Mouse (Mus musculus) brown adipose tissue, adult 24 weeks (tissue): Measurements from ENCODE around the gene Wdr27. TPM values are rescaled to one million over a fixed set of nuclear protein-coding genes. Genes with fewer than 3 reads are reported as not detected.

Experiments used
- H3K27ac ChIP-seq: fragments of 200-500 bp; replicated peaks from 2 replicates; pipeline ENCODE4 v1.5.1; 2012; ENCODE audit warnings: low read depth, mild to moderate bottlenecking, low read length
- H3K4me1 ChIP-seq: fragments of 200-500 bp; 2 replicates; pipeline ENCODE4 v1.6.1; 2012; ENCODE audit warnings: low read length, mixed read lengths; ENCODE audit not compliant: control insufficient read depth, insufficient read depth, insufficient read length
- H3K4me3 ChIP-seq: fragments of 200-500 bp; 2 replicates; pipeline ENCODE4 v1.5.1; 2012; ENCODE audit warnings: low read depth, mild to moderate bottlenecking, low read length, moderate library complexity; ENCODE audit not compliant: insufficient read depth
- polyA plus RNA-seq: library from polyadenylated mRNA; stranded (reverse); fragments of >200 nt; gene quantifications from 2 replicates; pipeline ENCODE4 v1.2.4, GENCODE M21; 2012; ENCODE audit not compliant: missing spikeins, insufficient read depth, insufficient read length

The Wdr27 gene
- polyA plus RNA-seq, 1 experiment: 2.7 TPM

DNA sequence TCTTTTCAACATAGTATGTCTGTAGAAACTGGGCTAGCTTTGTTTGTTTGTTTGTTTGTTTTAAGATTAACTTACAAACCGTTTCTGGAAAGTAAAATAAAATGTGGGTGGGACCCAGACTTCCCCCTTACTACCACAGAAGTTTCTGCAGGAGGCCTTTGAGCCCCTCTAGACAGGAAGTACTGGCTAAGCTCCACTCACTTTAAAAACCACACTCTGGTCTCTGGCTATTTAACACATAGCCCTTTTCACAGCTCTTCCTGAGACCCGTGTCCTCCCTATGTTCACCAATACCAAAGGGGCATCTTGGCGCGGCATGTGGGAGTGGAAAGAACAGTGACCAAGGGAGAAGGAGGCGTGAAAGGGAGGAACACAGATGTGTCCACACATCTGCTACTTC, 127.7 kb downstream of the Wdr27 start:
- Histone ChIP-seq H3K4me3 (no peak overlapping the region), H3K27ac (no peak overlapping the region), H3K4me1 (no peaks in the 10 kb centered on the region; the same call in 1 of the 2 replicates)

DNA sequence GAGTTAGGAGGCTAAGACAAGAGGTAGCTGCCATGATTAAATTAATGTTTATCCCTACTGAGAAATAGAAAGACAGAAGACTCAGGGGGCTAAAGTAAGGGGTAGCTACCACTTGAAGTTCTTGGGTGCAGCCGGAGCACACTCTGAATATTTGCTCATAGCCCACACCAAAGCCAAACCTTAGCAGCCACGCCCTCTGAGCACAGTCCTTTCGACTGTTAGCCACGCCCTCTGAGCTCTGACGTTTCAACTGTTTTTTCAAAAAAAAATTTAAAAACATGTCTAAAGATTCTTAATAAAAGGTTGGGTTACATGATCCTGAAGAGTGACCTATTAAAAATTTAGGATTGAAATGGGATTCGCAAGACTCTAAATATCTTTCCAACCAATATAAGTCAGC, 130.3 kb downstream of the Wdr27 start:
- Histone ChIP-seq H3K4me1 (no peaks in the 10 kb centered on the region; the same call in 1 of the 2 replicates), H3K27ac (no peak overlapping the region), H3K4me3 (no peak overlapping the region)

DNA sequence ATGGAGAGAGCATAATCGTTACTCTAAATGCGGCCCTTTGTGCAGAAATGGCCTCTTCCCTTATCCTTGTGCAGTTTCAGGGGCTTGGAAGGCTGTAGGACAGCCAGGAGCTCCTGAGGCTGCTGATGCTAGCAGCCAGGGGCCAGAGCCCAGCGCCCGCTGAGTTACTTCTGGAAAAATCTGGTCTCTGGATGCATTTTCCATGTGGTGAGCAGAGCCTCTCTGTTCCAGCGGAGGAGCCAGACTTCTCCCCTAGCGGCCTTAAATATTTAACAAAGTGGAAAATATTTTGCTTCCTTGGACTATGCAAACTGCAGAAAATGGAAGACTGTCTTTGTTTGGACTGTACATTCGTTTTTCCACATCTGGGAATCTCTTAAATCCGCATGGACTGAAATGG, 130.9 kb downstream of the Wdr27 start:
- H3K27ac ChIP-seq: no peak overlapping the region
- no peak overlapping the region for H3K4me3 ChIP-seq

DNA sequence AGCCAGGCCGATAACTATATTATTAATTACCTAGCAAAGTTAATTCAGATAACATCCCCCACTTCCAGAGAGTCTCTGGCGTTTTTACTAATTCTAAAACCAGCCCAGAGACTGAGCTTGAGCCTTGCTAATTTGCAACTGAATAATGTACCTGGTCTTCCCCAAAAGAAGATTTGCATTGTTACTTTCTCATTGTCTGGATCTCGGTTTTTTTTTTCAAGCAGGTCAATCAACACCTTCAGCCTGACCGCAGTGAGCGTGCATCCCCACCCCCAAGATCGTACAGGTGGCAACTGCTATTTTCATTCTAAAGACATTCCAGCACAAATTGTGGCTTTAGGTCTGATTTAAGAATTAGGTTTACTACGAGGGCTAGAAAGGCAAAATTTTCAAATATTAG, 136.2 kb downstream of the Wdr27 start:
- Histone ChIP-seq H3K27ac (no peak overlapping the region), H3K4me3 (no peak overlapping the region), H3K4me1 (no peaks in the 10 kb centered on the region)

More for the DNA sequence above, 130.9 kb downstream of the Wdr27 start:
- H3K4me1 ChIP-seq: no peaks in the 10 kb centered on the region; the same call in 1 of the 2 replicates

- Histone ChIP-seq H3K27ac (no peak overlapping the region), H3K4me3 (no peak overlapping the region), H3K4me1 (no peaks in the 10 kb centered on the region)
Observed at GRCm38 (mm10) chr17:14799243-14799642, 143.7 kb downstream of the Wdr27 start.

DNA sequence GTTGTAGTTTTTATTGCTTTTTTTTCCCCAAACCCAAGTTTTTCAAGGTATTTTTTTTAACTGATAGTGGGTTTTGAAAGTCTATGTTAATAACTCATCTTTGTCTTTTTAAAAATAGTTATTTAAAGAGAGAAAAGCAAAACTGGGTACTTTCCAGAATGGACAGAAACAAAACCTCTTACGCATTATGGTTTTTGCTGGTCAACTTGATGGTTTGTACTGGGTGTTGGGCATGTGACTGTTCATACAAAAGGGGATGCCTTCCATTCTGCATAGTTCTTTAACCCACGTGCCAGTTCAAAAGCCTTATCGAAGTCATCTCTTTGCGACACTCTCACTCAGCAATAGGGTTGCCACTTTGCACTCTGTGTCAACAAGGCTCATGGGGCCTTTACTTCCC, 147.9 kb downstream of the Wdr27 start:
- Histone ChIP-seq H3K4me3 (no peak overlapping the region), H3K4me1 (no peaks in the 10 kb centered on the region), H3K27ac (no peak overlapping the region)

GRCm38 (mm10) chr17:14779356-14779755, 163.6 kb downstream of the Wdr27 start:
- Histone ChIP-seq H3K4me1 (peaks cover 4% of the 10 kb centered on the region; the same call in 1 of the 2 replicates), H3K27ac (0 out of 2 replicates have a peak overlapping the region, but pooled peaks have one; percentile 35)

DNA sequence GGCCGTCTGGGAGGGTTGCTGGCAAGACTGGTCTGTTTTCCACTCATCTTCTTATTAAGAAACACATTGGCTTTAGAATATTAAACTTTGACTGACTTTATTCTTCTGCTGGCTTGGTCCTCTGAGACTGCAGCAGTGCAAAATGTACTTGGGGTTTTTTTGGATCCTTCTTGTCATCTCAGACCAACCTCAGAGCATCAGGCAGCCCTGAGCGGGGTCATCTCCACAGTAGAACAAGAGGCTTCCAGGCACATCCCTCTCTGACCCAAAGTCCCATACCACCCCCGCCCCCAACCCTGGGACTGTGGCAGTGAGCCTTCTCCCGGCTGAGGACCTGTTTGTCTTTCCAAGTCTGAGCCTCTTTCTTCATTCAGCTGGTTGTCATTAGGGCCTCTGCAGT, 171.6 kb downstream of the Wdr27 start:
- Histone ChIP-seq H3K27ac (peak overlapping the region; percentile 70), H3K4me1 (peaks cover 3% of the 10 kb centered on the region), H3K4me3 (no peak overlapping the region)

More at GRCm38 (mm10) chr17:14779356-14779755, 163.6 kb downstream of the Wdr27 start:
- H3K4me3 ChIP-seq: no peak overlapping the region

- no peak overlapping the region for H3K27ac ChIP-seq
- H3K4me3 ChIP-seq: no peak overlapping the region
- peaks cover 3% of the 10 kb centered on the region for H3K4me1 ChIP-seq
Observed at GRCm38 (mm10) chr17:14770377-14770776, 172.6 kb downstream of the Wdr27 start.

Other genes with a start within 250 kb of the Wdr27 start
- gene Thbs2, start 248.9 kb downstream of the Wdr27 start, polyA plus RNA-seq: 1.3 and 2.8 TPM in 2 replicates
- 16.9 and 17.2 TPM in 2 replicates for gene 1600012H06Rik, start within 50 bp of the Wdr27 start, polyA plus RNA-seq
- gene Phf10, start 18.1 kb upstream of the Wdr27 start, polyA plus RNA-seq: 25.9 and 45.3 TPM in 2 replicates
- 3.0 and 5.6 TPM in 2 replicates for gene 9030025P20Rik, start 35.3 kb upstream of the Wdr27 start, polyA plus RNA-seq
- gene Gm3417, start 35.6 kb upstream of the Wdr27 start, polyA plus RNA-seq: 2.5 TPM in 1 of 2 replicates, not detected in the other
- 3.8 and 9.6 TPM in 2 replicates for gene Gm3435, start 67.0 kb upstream of the Wdr27 start, polyA plus RNA-seq
- gene Ermard, start 98.0 kb upstream of the Wdr27 start, polyA plus RNA-seq: 21.2 and 27.6 TPM in 2 replicates
- gene Tcte3, start 98.3 kb upstream of the Wdr27 start, polyA plus RNA-seq: 2.7 TPM in 1 of 2 replicates, not detected in the other
- 1.2 and 4.2 TPM in 2 replicates for gene Gm3448, start 98.4 kb upstream of the Wdr27 start, polyA plus RNA-seq